Mouse (Mus musculus): ENCODE measurements around the gene Tm6sf1.

The Tm6sf1 gene

DNA sequence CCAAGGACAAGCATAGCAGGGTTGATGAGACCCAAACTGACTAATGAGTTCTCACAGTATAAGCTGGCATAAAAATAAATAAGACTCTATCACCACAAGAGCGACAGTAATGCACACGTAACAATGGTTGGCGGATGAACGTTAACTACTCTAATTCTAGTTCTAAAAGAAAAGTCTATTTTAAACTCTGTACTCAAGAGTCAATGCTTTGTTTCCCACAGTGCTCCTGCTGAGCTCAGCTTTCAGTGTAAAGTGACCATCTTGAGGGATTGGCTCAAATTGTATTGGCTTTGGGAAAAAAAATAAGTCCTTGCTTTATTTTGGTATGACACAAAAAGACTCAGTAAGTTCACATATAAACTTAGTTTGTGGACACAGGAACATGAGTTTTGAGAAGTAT, 26.3 kb downstream of the Tm6sf1 start:
- no peak for DNase-seq (ENCODE audit: low spot score in 2 of 2)

DNA sequence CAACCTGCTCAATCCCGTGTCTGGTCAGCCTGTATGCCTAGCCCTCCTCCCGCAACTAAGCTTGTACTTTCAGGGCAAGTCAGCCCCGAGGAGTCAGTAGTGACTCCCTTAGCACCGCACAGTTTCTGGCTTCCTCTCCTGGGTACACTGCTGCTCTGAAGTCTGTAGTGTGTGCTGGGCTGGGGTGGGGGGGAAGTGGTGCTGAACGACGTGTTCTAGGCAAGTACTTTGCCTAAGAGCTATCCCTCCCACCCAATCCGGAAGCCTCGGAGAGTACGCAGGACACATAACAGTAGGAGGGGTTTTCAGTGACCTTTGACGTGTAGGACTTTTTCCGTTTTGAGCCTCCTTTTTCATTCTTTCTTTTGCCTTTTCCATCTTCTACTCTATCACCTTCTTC, 40.6 kb downstream of the Tm6sf1 start:
- no peak for DNase-seq (ENCODE audit: low spot score in 2 of 2)

- no peak for DNase-seq (ENCODE audit: low spot score in 2 of 2)
Observed at GRCm38 (mm10) chr7:81904094-81904493, 45.3 kb downstream of the Tm6sf1 start.

DNA sequence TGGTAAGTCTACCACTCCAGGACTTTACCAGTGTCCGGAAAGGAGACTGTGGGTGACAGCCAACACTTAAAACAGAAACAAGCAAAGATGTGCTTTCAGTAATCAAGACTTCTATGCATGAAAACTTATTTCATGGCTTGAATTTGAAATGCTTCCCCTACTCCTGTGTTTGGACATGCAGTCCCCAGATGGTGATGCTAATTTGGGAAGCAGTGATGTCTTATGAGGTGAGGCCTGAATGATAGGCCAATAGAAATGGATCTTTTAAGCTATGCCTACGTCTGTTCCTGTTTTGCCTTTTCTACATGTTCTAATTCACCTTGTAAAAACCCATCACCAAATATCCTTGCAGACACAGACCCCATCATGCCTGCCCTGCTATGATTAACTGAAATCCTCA, 46.1 kb downstream of the Tm6sf1 start:
- no peak for DNase-seq (ENCODE audit: low spot score in 2 of 2)

DNA sequence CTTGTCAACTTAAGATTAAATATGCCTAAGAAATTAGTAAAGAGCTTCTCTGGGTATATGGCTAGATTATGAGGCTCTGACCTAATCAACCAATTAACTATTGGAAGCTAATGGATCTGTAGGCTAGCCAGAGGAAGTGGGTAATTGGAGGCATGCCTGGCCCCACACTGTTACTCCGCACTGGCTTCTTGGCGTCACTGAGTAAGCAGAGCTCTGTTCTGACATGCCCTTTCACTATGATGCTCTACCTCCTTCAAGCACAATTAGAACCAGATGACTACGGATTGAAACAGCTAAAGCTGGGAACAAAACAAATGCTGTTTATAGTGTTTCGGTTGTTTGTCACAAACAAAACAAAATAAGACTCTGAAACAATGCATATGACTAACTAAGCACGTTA, 59.5 kb downstream of the Tm6sf1 start:
- no peak for DNase-seq (ENCODE audit: low spot score in 2 of 2)

- DNase-seq (ENCODE audit: low spot score in 2 of 2), result no peak
Observed at GRCm38 (mm10) chr7:81920314-81920713, 61.5 kb downstream of the Tm6sf1 start.

GRCm38 (mm10) chr7:81921379-81921952, 62.7 kb downstream of the Tm6sf1 start:
- DNase-seq (ENCODE audit: low spot score in 2 of 2), result no peak

DNA sequence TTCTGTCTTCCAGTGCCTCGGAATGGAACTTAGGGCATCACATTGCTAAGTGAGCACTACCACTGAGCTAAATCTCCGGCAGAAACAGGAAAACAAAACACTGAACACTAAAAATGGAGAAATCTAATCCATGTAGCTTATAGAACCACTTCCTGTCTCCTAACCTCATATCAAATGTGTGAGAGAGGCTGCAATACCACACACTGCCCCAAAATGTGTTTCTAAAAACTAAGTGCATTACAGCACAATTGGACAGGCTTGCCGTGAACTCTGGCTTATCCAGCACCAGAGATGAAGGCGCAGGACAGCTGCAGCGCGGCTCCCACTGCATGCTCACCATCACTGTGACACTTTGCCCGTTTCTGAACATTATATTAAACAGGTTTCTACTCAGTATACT, 70.2 kb downstream of the Tm6sf1 start:
- no peak for DNase-seq (ENCODE audit: low spot score in 2 of 2)

DNA sequence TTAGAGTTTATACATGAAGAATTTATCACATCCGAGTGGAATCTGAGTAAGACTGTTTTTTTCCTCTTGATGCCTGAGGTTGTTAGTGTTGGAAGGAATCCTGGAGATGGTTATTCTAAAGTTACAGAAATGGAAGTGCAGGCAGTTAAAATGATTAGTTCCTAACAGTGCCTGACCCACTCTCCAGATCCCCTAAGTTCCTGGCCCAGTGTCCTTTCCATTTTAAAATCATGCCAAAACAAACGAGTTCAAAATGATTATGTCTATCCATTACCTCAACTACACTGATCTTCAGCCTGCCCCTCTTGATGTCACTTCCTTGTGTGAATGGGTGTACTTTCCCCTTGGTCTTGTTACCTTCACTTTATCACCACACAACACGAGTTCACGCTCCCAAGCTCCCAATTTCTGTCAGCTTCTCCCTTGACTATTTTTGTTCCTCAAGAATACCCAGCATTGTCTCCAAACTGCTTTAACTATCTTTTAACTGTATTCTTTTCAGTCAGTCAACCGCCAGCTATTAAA, 73.8 kb downstream of the Tm6sf1 start:
- no peak for DNase-seq (ENCODE audit: low spot score in 2 of 2)

DNA sequence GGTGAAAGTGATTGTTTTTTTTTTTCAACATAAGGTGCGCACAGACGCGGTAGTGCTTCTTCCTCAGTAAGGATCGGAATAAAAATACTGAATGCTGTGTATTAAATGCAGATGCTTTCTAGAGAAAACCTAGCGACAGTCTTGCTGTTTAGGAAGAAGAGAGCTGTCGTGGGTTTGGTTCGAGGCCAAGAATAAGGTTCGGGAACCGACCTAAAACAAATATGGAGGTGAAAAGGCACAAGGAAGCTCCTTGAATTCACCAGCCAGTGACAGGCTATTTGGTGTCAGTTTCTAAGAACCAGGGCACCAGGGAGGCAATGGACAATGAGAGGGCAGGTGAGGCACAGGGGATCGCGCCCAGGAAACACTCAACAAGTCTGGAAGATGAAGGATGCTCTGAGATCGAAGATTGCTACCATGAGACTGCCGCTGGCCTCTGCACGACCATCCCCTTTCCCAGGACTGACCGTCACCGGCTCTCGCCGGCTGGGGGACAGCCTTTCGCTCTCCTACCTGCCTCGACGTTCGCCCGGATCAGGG, 74.3 kb downstream of the Tm6sf1 start:
- DNase-seq (ENCODE audit: low spot score in 2 of 2), result no peak

DNA sequence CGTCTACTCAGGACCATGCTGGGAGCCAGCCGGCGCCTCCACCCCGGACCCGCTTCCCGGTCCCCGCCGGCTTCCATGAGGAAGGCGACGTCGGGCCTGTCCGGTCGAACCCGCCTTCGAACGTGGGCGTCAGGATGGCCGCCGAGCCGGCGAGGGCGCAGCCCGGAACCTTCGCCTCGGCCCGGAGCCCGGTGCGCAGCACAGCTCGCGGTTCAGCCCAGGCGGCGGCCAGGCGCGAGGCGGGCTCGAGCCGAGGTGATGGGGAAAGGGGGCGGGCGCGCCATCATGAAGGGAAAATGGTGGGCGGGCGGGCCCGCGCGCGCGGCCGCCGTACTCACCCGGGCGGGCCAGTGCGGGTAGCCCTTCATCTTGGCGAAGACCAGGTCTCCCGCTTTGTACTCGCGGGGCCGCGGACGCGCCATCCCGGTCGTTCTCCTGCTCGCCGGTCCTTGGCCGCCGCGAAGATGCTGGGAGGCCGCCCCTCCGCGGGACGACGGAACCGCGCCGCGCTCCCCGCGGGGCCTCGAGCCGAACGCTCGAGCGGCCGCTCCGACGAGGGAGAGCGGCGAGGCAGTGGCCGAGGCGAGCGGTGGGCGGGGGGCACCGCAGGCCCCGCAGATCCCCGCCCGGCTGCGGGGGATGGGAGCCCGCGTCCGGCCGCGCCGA, 74.9 kb downstream of the Tm6sf1 start:
- peak; percentile 38 to 43 for DNase-seq (ENCODE audit: low spot score in 2 of 2)

Measured in right cerebral cortex, postnatal 36 days (tissue).